Comparison of ENCODE assay signal across 15 mouse cellular contexts in the genomic region with DNA sequence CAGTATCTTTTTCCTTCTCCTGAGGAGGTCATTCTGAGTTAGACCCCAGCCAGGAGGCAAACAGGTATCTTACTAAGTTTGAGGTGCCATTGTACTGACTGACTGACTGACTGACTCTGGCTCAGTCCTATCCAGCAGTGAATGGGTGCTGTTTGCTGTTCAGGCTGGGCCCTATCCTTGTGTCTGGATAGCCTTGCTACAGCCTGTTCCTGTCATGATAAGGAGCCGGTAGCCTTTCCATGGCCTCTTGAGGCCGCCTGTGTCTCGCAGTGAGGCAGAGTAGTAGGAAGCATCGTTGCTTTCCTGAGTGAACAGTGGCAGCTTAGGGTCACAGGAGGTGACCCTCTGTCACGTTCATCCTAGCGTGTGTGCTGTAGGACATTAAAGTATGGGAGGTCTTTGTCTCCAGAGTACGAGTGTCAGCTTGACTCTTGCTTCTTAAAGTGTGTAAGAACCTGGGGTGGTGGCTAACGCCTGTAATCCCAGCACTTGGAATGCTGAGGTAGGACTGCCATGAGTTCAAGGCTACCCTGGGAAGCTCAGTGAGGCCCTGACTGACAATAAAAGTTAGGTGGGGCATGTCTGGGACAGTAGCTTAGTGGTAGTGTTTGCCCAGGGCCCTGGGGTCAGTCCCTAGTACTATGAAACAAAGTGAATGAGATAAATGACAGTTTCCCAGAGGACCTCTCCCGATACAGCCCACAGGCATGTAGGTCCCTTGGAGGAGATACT. TPM values are rescaled to one million over a fixed set of nuclear protein-coding genes. Genes with fewer than 3 reads are reported as not detected.
DNase-seq lines count a peak whose midpoint lies in the region; ATAC-seq and TF ChIP-seq lines count a peak whose summit lies in the region.
"Had no signal": no experiment of that assay in that cellular context is flagged by ENCODE, and none has a peak within 500 bp of the region (broad histone marks: within the 10 kb centered on the region; RNA-seq: fewer than 3 reads in every experiment).

No protein-coding gene starts in this region.

- no peak for TF ChIP-seq POLR2A in lung, adult 2 months (IDR thresholded peaks at IDR 0.05; ENCODE audit: borderline replicate concordance, extremely low read depth, low read depth, low read length)

- H3K4me1 ChIP-seq in lung, embryonic 14.5 days (ENCODE audit: insufficient read depth), result no peaks in the 10 kb centered on the region
- no peaks in the 10 kb centered on the region for H3K4me1 ChIP-seq in lung, adult 2 months (ENCODE audit: control insufficient read depth, insufficient read depth, low read length)
- H3K4me1 ChIP-seq in embryonic facial prominence, embryonic 10.5 days, result no peaks in the 10 kb centered on the region
- H3K4me1 ChIP-seq in liver, embryonic 11.5 days (replicated peaks; ENCODE audit: control insufficient read depth, insufficient read depth, low read length), result peaks cover 60% of the 10 kb centered on the region
- H3K4me1 ChIP-seq in stomach, embryonic 14.5 days (ENCODE audit: control insufficient read depth, insufficient read depth, low read length), result no peaks in the 10 kb centered on the region
- H3K4me1 ChIP-seq in hindbrain, embryonic 16.5 days (ENCODE audit: control insufficient read depth, insufficient read depth, low read depth, low read length), result no peaks in the 10 kb centered on the region
- H3K4me1 ChIP-seq: midbrain, embryonic 13.5 days had no signal

- no peak overlapping the region for H3K9ac ChIP-seq in lung, embryonic 14.5 days
- peak overlapping the region; percentile 55 for H3K9ac ChIP-seq in liver, embryonic 11.5 days (ENCODE audit: low read depth, low read length)
- no peak overlapping the region for H3K9ac ChIP-seq in stomach, embryonic 14.5 days (replicated peaks; ENCODE audit: low read depth, low read length)
- no peak overlapping the region for H3K9ac ChIP-seq in hindbrain, embryonic 16.5 days (ENCODE audit: low read depth, low read length)

- no peaks in the 10 kb centered on the region for H3K27me3 ChIP-seq in lung, embryonic 14.5 days (ENCODE audit: insufficient read depth, low read length)
- no peaks in the 10 kb centered on the region for H3K27me3 ChIP-seq in embryonic facial prominence, embryonic 10.5 days (replicated peaks; ENCODE audit: low read depth, poor library complexity, severe bottlenecking)
- no peaks in the 10 kb centered on the region for H3K27me3 ChIP-seq in liver, embryonic 11.5 days (replicated peaks; ENCODE audit: control insufficient read depth, insufficient read depth, low read length)
- no peaks in the 10 kb centered on the region for H3K27me3 ChIP-seq in stomach, embryonic 14.5 days (ENCODE audit: control insufficient read depth, insufficient read depth, low read length)
- H3K27me3 ChIP-seq in hindbrain, embryonic 16.5 days (replicated peaks; ENCODE audit: control insufficient read depth, insufficient read depth, low read length), result no peaks in the 10 kb centered on the region
- H3K27me3 ChIP-seq: midbrain, embryonic 13.5 days had no signal

- no peak; the same call in 1 of the 2 replicates for ATAC-seq in lung, embryonic 14.5 days (ENCODE audit: insufficient read depth)
- ATAC-seq in liver, embryonic 11.5 days (replicated peaks; ENCODE audit: low FRiP score), result peak; percentile 81
- ATAC-seq in stomach, embryonic 14.5 days (ENCODE audit: insufficient number of reproducible peaks, insufficient read depth, low FRiP score, low read depth), result peak; percentile 68; the same call in 1 of the 2 replicates
- ATAC-seq in hindbrain, embryonic 16.5 days, result no peak
- ATAC-seq: hindbrain, postnatal 0 days; midbrain, embryonic 13.5 days had no signal

- H3K36me3 ChIP-seq in lung, embryonic 14.5 days (ENCODE audit: insufficient read depth), result peaks cover 84% of the 10 kb centered on the region
- peaks cover 94% of the 10 kb centered on the region for H3K36me3 ChIP-seq in embryonic facial prominence, embryonic 10.5 days (replicated peaks)
- peaks cover 51% of the 10 kb centered on the region for H3K36me3 ChIP-seq in liver, embryonic 11.5 days (ENCODE audit: control insufficient read depth, insufficient read depth, low read length)
- H3K36me3 ChIP-seq in stomach, embryonic 14.5 days (ENCODE audit: control insufficient read depth, insufficient read depth, low read length), result peaks cover 52% of the 10 kb centered on the region
- peaks cover 36% of the 10 kb centered on the region for H3K36me3 ChIP-seq in hindbrain, embryonic 16.5 days (ENCODE audit: control insufficient read depth, insufficient read depth, low read length)

- WGBS in lung, embryonic 14.5 days, result 67% methylated on average over 9 of the region's 9 CpGs
- 76% methylated on average over 9 of the region's 9 CpGs for WGBS in lung, adult 2 months
- 93% methylated on average over 9 of the region's 9 CpGs for WGBS in embryonic facial prominence, embryonic 10.5 days
- 56% methylated on average over 9 of the region's 9 CpGs for WGBS in liver, embryonic 11.5 days
- 80% methylated on average over 9 of the region's 9 CpGs for WGBS in stomach, embryonic 14.5 days
- WGBS in hindbrain, embryonic 16.5 days, result 90% methylated on average over 9 of the region's 9 CpGs

- no peak overlapping the region for H3K4me2 ChIP-seq in lung, embryonic 14.5 days
- H3K4me2 ChIP-seq in liver, embryonic 11.5 days, result peak overlapping the region; percentile 36
- no peak overlapping the region for H3K4me2 ChIP-seq in stomach, embryonic 14.5 days (replicated peaks; ENCODE audit: low read depth, low read length)
- H3K4me2 ChIP-seq in hindbrain, embryonic 16.5 days (ENCODE audit: low read length), result no peak overlapping the region
- H3K4me2 ChIP-seq: midbrain, embryonic 13.5 days had no signal

- TF ChIP-seq CTCF in lung, embryonic 14.5 days (IDR thresholded peaks at IDR 0.05; ENCODE audit: low read depth), result no peak
- no peak for TF ChIP-seq CTCF in lung, adult 2 months (IDR thresholded peaks at IDR 0.05; ENCODE audit: insufficient read depth, low read length)

- H3K9me3 ChIP-seq in lung, embryonic 14.5 days (ENCODE audit: low read depth, low read length), result no peaks in the 10 kb centered on the region
- no peaks in the 10 kb centered on the region for H3K9me3 ChIP-seq in embryonic facial prominence, embryonic 10.5 days
- no peaks in the 10 kb centered on the region for H3K9me3 ChIP-seq in liver, embryonic 11.5 days (ENCODE audit: control insufficient read depth, low read length)
- no peaks in the 10 kb centered on the region for H3K9me3 ChIP-seq in stomach, embryonic 14.5 days (ENCODE audit: control insufficient read depth, low read depth, low read length)
- no peaks in the 10 kb centered on the region for H3K9me3 ChIP-seq in hindbrain, embryonic 16.5 days (ENCODE audit: control insufficient read depth, low read length)
- H3K9me3 ChIP-seq: midbrain, embryonic 13.5 days had no signal

- H3K4me3 ChIP-seq in lung, embryonic 14.5 days (ENCODE audit: low read depth, low read length), result no peak overlapping the region
- H3K4me3 ChIP-seq in lung, adult 2 months (replicated peaks; ENCODE audit: extremely low read depth, low read depth, low read length), result no peak overlapping the region
- H3K4me3 ChIP-seq in embryonic facial prominence, embryonic 10.5 days, result no peak overlapping the region
- no peak overlapping the region for H3K4me3 ChIP-seq in liver, embryonic 11.5 days (ENCODE audit: low read depth, low read length)
- H3K4me3 ChIP-seq in stomach, embryonic 14.5 days (ENCODE audit: low read depth, low read length), result no peak overlapping the region
- no peak overlapping the region for H3K4me3 ChIP-seq in hindbrain, embryonic 16.5 days (ENCODE audit: low read length)
- H3K4me3 ChIP-seq: midbrain, embryonic 13.5 days had no signal

- peak overlapping the region; percentile 18; the same call in 1 of the 2 replicates for H3K27ac ChIP-seq in lung, embryonic 14.5 days (ENCODE audit: low read depth)
- H3K27ac ChIP-seq in embryonic facial prominence, embryonic 10.5 days (replicated peaks), result 0 out of 2 replicates have a peak overlapping the region, but pooled peaks have one; percentile 19
- peak overlapping the region; percentile 91 for H3K27ac ChIP-seq in liver, embryonic 11.5 days (ENCODE audit: low read depth, low read length)
- H3K27ac ChIP-seq in stomach, embryonic 14.5 days (ENCODE audit: low read length), result no peak overlapping the region
- H3K27ac ChIP-seq in hindbrain, embryonic 16.5 days (ENCODE audit: low read depth, low read length), result no peak overlapping the region
- H3K27ac ChIP-seq: hindbrain, postnatal 0 days; kidney, postnatal 0 days; midbrain, embryonic 13.5 days had no signal

- DNase-seq in lung, embryonic 14.5 days, result no peak
- DNase-seq in lung, adult 2 months, result no peak
- no peak for DNase-seq in embryonic facial prominence, embryonic 10.5 days (ENCODE audit: low spot score)
- DNase-seq in liver, embryonic 11.5 days (ENCODE audit: low spot score), result no peak
- no peak for DNase-seq in cerebellum, postnatal 10 days
- DNase-seq in ovary, postnatal 36 days (ENCODE audit: low spot score), result no peak
- DNase-seq: cerebellum, adult 18-20 months; embryo, embryonic 11 days; lung, postnatal 10 days; thymus, adult 2 months had no signal

RNA-seq across cellular contexts. Expression of a gene that starts 24.3 kb away (rescaled TPM):
- polyA plus RNA-seq in lung, embryonic 14.5 days (2014; fragmentation: Nextera tagmentation; extraction: Ambion mirVana), result 65.9 and 66.6 TPM in 2 replicates
- 30.8 and 45.8 TPM in 2 replicates for polyA plus RNA-seq in lung, adult 2 months (2012; rRNA removed)
- polyA plus RNA-seq in embryonic facial prominence, embryonic 10.5 days (2016; fragmentation: Nextera tagmentation; extraction: Ambion mirVana), result 113 and 121 TPM in 2 replicates
- 101 and 102 TPM in 2 replicates for polyA plus RNA-seq in liver, embryonic 11.5 days (2014; fragmentation: Nextera tagmentation; extraction: Ambion mirVana)
- 59.9 and 62.6 TPM in 2 replicates for polyA plus RNA-seq in stomach, embryonic 14.5 days (2014; fragmentation: Nextera tagmentation; extraction: Ambion mirVana)
- 78.4 and 86.9 TPM in 2 replicates for polyA plus RNA-seq in hindbrain, embryonic 16.5 days (2015; fragmentation: Nextera tagmentation; extraction: Ambion mirVana)

RNA-seq across cellular contexts. Expression of a gene that starts 31.0 kb away (rescaled TPM):
- 27.2 and 31.2 TPM in 2 replicates for polyA plus RNA-seq in lung, embryonic 14.5 days (2014; fragmentation: Nextera tagmentation; extraction: Ambion mirVana)
- polyA plus RNA-seq in lung, adult 2 months (2012; rRNA removed), result 64.2 and 72.5 TPM in 2 replicates
- polyA plus RNA-seq in embryonic facial prominence, embryonic 10.5 days (2016; fragmentation: Nextera tagmentation; extraction: Ambion mirVana), result 33.5 and 34.7 TPM in 2 replicates
- 14.3 and 14.5 TPM in 2 replicates for polyA plus RNA-seq in liver, embryonic 11.5 days (2014; fragmentation: Nextera tagmentation; extraction: Ambion mirVana)
- 35.6 and 38.2 TPM in 2 replicates for polyA plus RNA-seq in stomach, embryonic 14.5 days (2014; fragmentation: Nextera tagmentation; extraction: Ambion mirVana)
- 35.4 and 35.7 TPM in 2 replicates for polyA plus RNA-seq in hindbrain, embryonic 16.5 days (2015; fragmentation: Nextera tagmentation; extraction: Ambion mirVana)

RNA-seq across cellular contexts. Expression of a gene that starts 38.3 kb away (rescaled TPM):
- polyA plus RNA-seq in lung, embryonic 14.5 days (2014; fragmentation: Nextera tagmentation; extraction: Ambion mirVana), result 28.4 and 32.3 TPM in 2 replicates
- 8.9 TPM in 2 replicates for polyA plus RNA-seq in lung, adult 2 months (2012; rRNA removed)
- 29.0 and 32.1 TPM in 2 replicates for polyA plus RNA-seq in embryonic facial prominence, embryonic 10.5 days (2016; fragmentation: Nextera tagmentation; extraction: Ambion mirVana)
- 15.5 and 16.5 TPM in 2 replicates for polyA plus RNA-seq in liver, embryonic 11.5 days (2014; fragmentation: Nextera tagmentation; extraction: Ambion mirVana)
- 22.7 and 22.8 TPM in 2 replicates for polyA plus RNA-seq in stomach, embryonic 14.5 days (2014; fragmentation: Nextera tagmentation; extraction: Ambion mirVana)
- polyA plus RNA-seq in hindbrain, embryonic 16.5 days (2015; fragmentation: Nextera tagmentation; extraction: Ambion mirVana), result 21.3 and 24.8 TPM in 2 replicates

RNA-seq across cellular contexts. Expression of a gene that starts 50.9 kb away (rescaled TPM):
- 10.3 and 10.6 TPM in 2 replicates for polyA plus RNA-seq in lung, embryonic 14.5 days (2014; fragmentation: Nextera tagmentation; extraction: Ambion mirVana)
- polyA plus RNA-seq in lung, adult 2 months (2012; rRNA removed), result 43.6 and 48.6 TPM in 2 replicates
- polyA plus RNA-seq in embryonic facial prominence, embryonic 10.5 days (2016; fragmentation: Nextera tagmentation; extraction: Ambion mirVana), result 9.7 and 10.6 TPM in 2 replicates
- polyA plus RNA-seq in liver, embryonic 11.5 days (2014; fragmentation: Nextera tagmentation; extraction: Ambion mirVana), result 9.1 and 9.4 TPM in 2 replicates
- 5.8 and 7.3 TPM in 2 replicates for polyA plus RNA-seq in stomach, embryonic 14.5 days (2014; fragmentation: Nextera tagmentation; extraction: Ambion mirVana)
- polyA plus RNA-seq in hindbrain, embryonic 16.5 days (2015; fragmentation: Nextera tagmentation; extraction: Ambion mirVana), result 4.7 and 5.0 TPM in 2 replicates

Comparison
In these comparisons a context has a peak if more than half of its experiments do, and no peak if none do; other contexts are left out.
1. ATAC-seq: peak in liver, embryonic 11.5 days (single experiment) and stomach, embryonic 14.5 days (single experiment); none in lung, embryonic 14.5 days (single experiment) and hindbrain, embryonic 16.5 days (single experiment).
2. H3K27ac ChIP-seq: peak in lung, embryonic 14.5 days (single experiment), embryonic facial prominence, embryonic 10.5 days (single experiment) and liver, embryonic 11.5 days (single experiment); none in stomach, embryonic 14.5 days (single experiment) and hindbrain, embryonic 16.5 days (single experiment).